Mouse (Mus musculus) intestine, embryonic 14.5 days (tissue): ENCODE results near the gene Rpl41. TPM values are rescaled to one million over a fixed set of nuclear protein-coding genes. Genes with fewer than 3 reads are reported as not detected.
A peak's percentile ranks its signal among the peaks of the same experiment; 100 is the strongest.

Experiments
- ATAC-seq: fragments of 200-750 bp; cut with Nextera tagmentation; replicated peaks from 2 replicates; pipeline ENCODE4 v1.8.0; 2017; ENCODE audit warnings: low read depth, moderate number of reproducible peaks, moderate TSS enrichment, moderate library complexity; ENCODE audit not compliant: low FRiP score, low TSS enrichment
- DNase-seq: peaks from one replicate; pipeline ENCODE4 v3.0.0-alpha.2; 2018; ENCODE audit warnings: low spot score
- H3K27ac ChIP-seq: fragments of 300-500 bp; sonication (generic); 2 replicates; pipeline ENCODE4 v1.5.1; 2014; ENCODE audit warnings: low read depth, mild to moderate bottlenecking, control low read depth
- H3K27me3 ChIP-seq: fragments of 300-500 bp; sonication (generic); replicated peaks from 2 replicates; pipeline ENCODE4 v1.6.1; 2014; ENCODE audit warnings: low read length, control low read depth; ENCODE audit not compliant: control insufficient read depth, insufficient read depth
- H3K36me3 ChIP-seq: fragments of 300-500 bp; sonication (generic); 2 replicates; pipeline ENCODE4 v1.6.1; 2014; ENCODE audit warnings: low read length, control low read depth; ENCODE audit not compliant: control insufficient read depth, insufficient read depth
- H3K4me1 ChIP-seq: fragments of 300-500 bp; sonication (generic); replicated peaks from 2 replicates; pipeline ENCODE4 v1.6.1; 2014; ENCODE audit warnings: low read length, control low read depth, mixed read lengths; ENCODE audit not compliant: control insufficient read depth, insufficient read depth
- H3K4me2 ChIP-seq: fragments of 300-500 bp; sonication (generic); 2 replicates; pipeline ENCODE4 v1.6.1; 2014; ENCODE audit warnings: low read length
- H3K4me3 ChIP-seq: fragments of 300-500 bp; sonication (generic); 2 replicates; pipeline ENCODE4 v1.5.1; 2014; ENCODE audit warnings: low read depth, low read length, control low read depth, mixed read lengths
- H3K9ac ChIP-seq: fragments of 300-500 bp; sonication (generic); 2 replicates; pipeline ENCODE4 v1.6.1; 2014; ENCODE audit warnings: mild to moderate bottlenecking, low read length
- H3K9me3 ChIP-seq: fragments of 300-500 bp; sonication (generic); 2 replicates; pipeline ENCODE4 v1.6.1; 2016; ENCODE audit warnings: low read length, control low read depth; ENCODE audit not compliant: control insufficient read depth
- WGBS: fragments of 180-500 bp; shearing (Covaris S2); extraction: QIAGEN DNeasy Blood & Tissue Kit; methylation state at CpG from one replicate; pipeline ENCODE4 v1.1.7; 2014; 5-methylcytosine and 5-hydroxymethylcytosine counted together
- polyA plus RNA-seq: library from polyadenylated mRNA; unstranded; fragments of >200 nt; fragmentation: Nextera tagmentation; extraction: Ambion mirVana; gene quantifications from 2 replicates; pipeline ENCODE4 v1.2.1, GENCODE M21; 2014

The Rpl41 gene
- polyA plus RNA-seq, 1 experiment from 2014 or later: 5,210 TPM

GRCm38 (mm10) chr10:128587697-128588096, 38.6 kb upstream of the Rpl41 start:
- ATAC-seq (peak; percentile 20; the same call in 1 of the 2 replicates), DNase-seq (peak; percentile 62)
- Histone ChIP-seq H3K27ac (peak overlapping the region; percentile 82), H3K4me3 (peak overlapping the region; percentile 57), H3K4me1 (peaks cover 6% of the 10 kb centered on the region; the same call in 1 of the 2 replicates), H3K9me3 (no peaks in the 10 kb centered on the region), H3K4me2 (peak overlapping the region; percentile 91), H3K36me3 (no peaks in the 10 kb centered on the region), H3K27me3 (peaks cover 37% of the 10 kb centered on the region), H3K9ac (peak overlapping the region; percentile 3; the same call in 1 of the 2 replicates)
- 36% methylated on average over 8 of the region's 8 CpGs for WGBS

GRCm38 (mm10) chr10:128587120-128587519, 38.0 kb upstream of the Rpl41 start:
- Histone ChIP-seq H3K9ac (0 out of 2 replicates have a peak overlapping the region, but pooled peaks have one; percentile 20), H3K27ac (peak overlapping the region; percentile 82), H3K4me1 (peaks cover 6% of the 10 kb centered on the region; the same call in 1 of the 2 replicates), H3K9me3 (no peaks in the 10 kb centered on the region), H3K36me3 (no peaks in the 10 kb centered on the region), H3K4me2 (peak overlapping the region; percentile 91), H3K27me3 (peaks cover 37% of the 10 kb centered on the region), H3K4me3 (peak overlapping the region; percentile 57)
- DNase-seq (no peak), ATAC-seq (no peak)
- 46% methylated on average over 4 of the region's 4 CpGs for WGBS

GRCm38 (mm10) chr10:128586546-128586945, 37.4 kb upstream of the Rpl41 start:
- Histone ChIP-seq H3K4me3 (peak overlapping the region; percentile 57; the same call in 1 of the 2 replicates), H3K27ac (peak overlapping the region; percentile 82), H3K9me3 (no peaks in the 10 kb centered on the region), H3K36me3 (peaks cover 2% of the 10 kb centered on the region; the same call in 1 of the 2 replicates), H3K4me1 (peaks cover 6% of the 10 kb centered on the region; the same call in 1 of the 2 replicates), H3K9ac (0 out of 2 replicates have a peak overlapping the region, but pooled peaks have one; percentile 5), H3K27me3 (peaks cover 37% of the 10 kb centered on the region), H3K4me2 (peak overlapping the region; percentile 91)
- DNase-seq: no peak
- WGBS: 6% methylated on average over 1 of the region's 1 CpGs
- no peak for ATAC-seq

DNA sequence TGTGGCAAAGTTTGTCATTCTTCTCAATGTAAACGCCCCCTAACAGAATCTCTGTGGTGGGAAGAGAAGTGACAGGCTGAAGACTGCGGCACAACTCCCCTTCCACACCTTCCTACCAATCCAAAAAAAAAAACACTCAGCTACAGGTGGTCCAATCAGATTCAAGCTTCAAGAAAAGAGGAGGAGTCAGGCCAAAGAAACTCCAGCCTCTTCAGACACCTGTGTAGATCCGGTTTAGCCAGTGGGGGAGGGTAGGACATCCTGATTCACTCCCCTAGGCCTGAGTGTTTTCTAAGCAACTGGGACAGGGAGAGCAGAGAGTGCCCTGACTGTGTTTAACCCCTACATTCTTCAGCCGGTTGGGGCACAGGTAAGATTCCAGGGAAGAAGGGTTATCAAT, 35.3 kb upstream of the Rpl41 start:
- DNase-seq: no peak
- ATAC-seq: peak; percentile 37
- H3K27ac ChIP-seq: no peak overlapping the region
- H3K9ac ChIP-seq: no peak overlapping the region
- H3K36me3 ChIP-seq: peaks cover 5% of the 10 kb centered on the region; the same call in 1 of the 2 replicates
- H3K4me1 ChIP-seq: peaks cover 6% of the 10 kb centered on the region; the same call in 1 of the 2 replicates
- H3K4me2 ChIP-seq: peak overlapping the region; percentile 20
- no peak overlapping the region for H3K4me3 ChIP-seq
- H3K27me3 ChIP-seq: peaks cover 34% of the 10 kb centered on the region
- H3K9me3 ChIP-seq: no peaks in the 10 kb centered on the region
- WGBS: 4% methylated on average over 4 of the region's 4 CpGs

- WGBS: 25% methylated on average over 7 of the region's 7 CpGs
- Histone ChIP-seq H3K4me3 (no peak overlapping the region), H3K9me3 (no peaks in the 10 kb centered on the region), H3K27me3 (peaks cover 26% of the 10 kb centered on the region), H3K36me3 (peaks cover 5% of the 10 kb centered on the region; the same call in 1 of the 2 replicates), H3K9ac (no peak overlapping the region), H3K27ac (no peak overlapping the region), H3K4me1 (peaks cover 3% of the 10 kb centered on the region; the same call in 1 of the 2 replicates), H3K4me2 (peak overlapping the region; percentile 20; the same call in 1 of the 2 replicates)
- ATAC-seq: no peak; the same call in 1 of the 2 replicates
- no peak for DNase-seq
Observed at GRCm38 (mm10) chr10:128583644-128584043, 34.5 kb upstream of the Rpl41 start.

DNA sequence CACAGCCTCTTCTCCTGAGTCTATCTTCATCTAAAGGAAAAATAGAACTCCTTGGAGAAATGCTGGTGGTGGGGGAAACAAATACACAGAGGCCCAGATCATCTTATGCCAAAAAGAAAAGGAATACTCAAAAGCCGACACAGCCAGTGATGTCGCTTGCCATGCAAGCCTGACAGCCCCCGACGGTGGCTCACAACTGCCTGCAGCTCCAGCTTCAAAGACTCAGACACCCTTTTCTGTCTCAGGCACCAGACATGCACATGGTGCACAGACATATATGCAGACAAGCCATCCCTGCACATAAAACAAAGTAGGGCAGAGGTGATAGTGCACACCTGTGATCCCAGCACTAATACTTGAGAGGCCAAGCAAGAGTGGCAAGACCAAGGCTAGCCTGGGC, 30.6 kb upstream of the Rpl41 start:
- no peak overlapping the region for H3K27ac ChIP-seq
- no peak for ATAC-seq
- 76% methylated on average over 4 of the region's 4 CpGs for WGBS

GRCm38 (mm10) chr10:128579298-128579697, 30.2 kb upstream of the Rpl41 start:
- Histone ChIP-seq H3K4me1 (peaks cover 3% of the 10 kb centered on the region; the same call in 1 of the 2 replicates), H3K36me3 (peaks cover 7% of the 10 kb centered on the region; the same call in 1 of the 2 replicates), H3K4me2 (no peak overlapping the region), H3K27ac (no peak overlapping the region), H3K27me3 (no peaks in the 10 kb centered on the region), H3K4me3 (no peak overlapping the region), H3K9ac (no peak overlapping the region), H3K9me3 (no peaks in the 10 kb centered on the region)
- WGBS: 73% methylated on average over 3 of the region's 3 CpGs
- peak; percentile 58 for DNase-seq
- peak; percentile 59; the same call in 1 of the 2 replicates for ATAC-seq

More for the DNA sequence above, 30.6 kb upstream of the Rpl41 start:
- Histone ChIP-seq H3K36me3 (peaks cover 7% of the 10 kb centered on the region; the same call in 1 of the 2 replicates), H3K9me3 (no peaks in the 10 kb centered on the region), H3K4me2 (no peak overlapping the region), H3K4me3 (no peak overlapping the region), H3K9ac (no peak overlapping the region), H3K27me3 (no peaks in the 10 kb centered on the region), H3K4me1 (peaks cover 3% of the 10 kb centered on the region; the same call in 1 of the 2 replicates)
- DNase-seq: no peak

DNA sequence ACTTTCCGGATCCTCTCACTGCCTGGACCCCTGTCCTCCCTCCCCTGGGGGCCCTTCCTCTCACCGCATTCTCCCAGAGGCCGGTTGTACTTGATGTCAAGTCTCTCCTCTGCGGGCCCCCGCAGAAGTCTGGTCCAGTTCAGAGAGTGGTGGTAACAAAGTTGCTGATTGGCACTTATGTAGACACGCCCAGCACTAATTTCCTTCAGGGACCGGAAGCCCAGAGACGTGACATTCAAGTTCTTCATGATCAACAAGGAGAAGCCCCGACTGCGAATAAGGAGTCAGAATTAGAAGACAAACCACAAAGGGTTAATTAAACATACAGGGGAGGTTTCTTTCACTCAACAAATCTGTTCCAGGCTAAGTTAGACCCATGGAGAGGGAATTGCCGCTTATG, 29.2 kb upstream of the Rpl41 start:
- DNase-seq (no peak), ATAC-seq (no peak)
- Histone ChIP-seq H3K4me2 (no peak overlapping the region), H3K9me3 (no peaks in the 10 kb centered on the region), H3K9ac (no peak overlapping the region), H3K27ac (no peak overlapping the region), H3K4me1 (0 out of 2 replicates have a peak, but pooled peaks cover under 1% of the 10 kb centered on the region), H3K36me3 (peaks cover 7% of the 10 kb centered on the region; the same call in 1 of the 2 replicates), H3K4me3 (no peak overlapping the region), H3K27me3 (no peaks in the 10 kb centered on the region)
- 78% methylated on average over 11 of the region's 11 CpGs for WGBS

GRCm38 (mm10) chr10:128575063-128575462, 26.0 kb upstream of the Rpl41 start:
- DNase-seq (no peak), ATAC-seq (no peak)
- no peak overlapping the region for H3K4me2 ChIP-seq
- 0 out of 2 replicates have a peak, but pooled peaks cover 2% of the 10 kb centered on the region for H3K36me3 ChIP-seq
- H3K27ac ChIP-seq: no peak overlapping the region
- no peak overlapping the region for H3K9ac ChIP-seq
- no peaks in the 10 kb centered on the region for H3K9me3 ChIP-seq
- no peak overlapping the region for H3K4me3 ChIP-seq
- H3K27me3 ChIP-seq: no peaks in the 10 kb centered on the region
- 95% methylated on average over 2 of the region's 2 CpGs for WGBS
- H3K4me1 ChIP-seq: no peaks in the 10 kb centered on the region
